Mouse (Mus musculus): Measurements from ENCODE around the gene Hkdc1.

DNA sequence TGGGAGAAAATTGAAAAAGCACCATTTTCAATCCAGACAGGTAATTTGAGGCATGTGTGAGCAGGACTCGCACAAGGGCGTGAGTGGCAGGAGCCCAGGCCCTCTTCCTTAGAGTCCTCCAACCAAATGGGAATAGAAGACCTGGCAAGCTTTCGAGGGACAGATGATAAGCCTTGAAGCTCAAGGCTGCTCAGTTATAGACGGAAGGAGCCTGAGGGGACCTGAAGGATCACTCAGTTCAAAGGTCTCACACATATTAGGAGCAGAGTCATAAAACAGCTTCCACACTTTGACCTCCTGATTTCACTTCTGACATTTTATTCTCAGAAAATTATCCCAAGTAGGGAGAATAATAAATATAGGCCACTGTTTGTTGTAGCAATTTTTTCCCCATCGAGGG is 2.9 kb downstream of the Hkdc1 start:
- no peak for TF ChIP-seq CTCF (IDR thresholded peaks at IDR 0.05; ENCODE audit: low read depth)
- no peak for TF ChIP-seq EP300 (IDR thresholded peaks at IDR 0.05; ENCODE audit: low read depth)
